Mouse (Mus musculus) CH12.LX (cell line): Measurements from ENCODE around the gene Fbxo5. TPM values are rescaled to one million over a fixed set of nuclear protein-coding genes. Genes with fewer than 3 reads are reported as not detected.

ENCODE experiments used
- DNase-seq: peaks from one replicate; pipeline ENCODE4 v3.0.0-alpha.2; 2013; ENCODE audit errors: extremely low read depth
- H3K27ac ChIP-seq: 2 replicates; pipeline ENCODE4 v1.5.1; 2012; ENCODE audit warnings: low read depth, mild to moderate bottlenecking, control low read depth, moderate library complexity; ENCODE audit not compliant: insufficient read depth
- H3K27me3 ChIP-seq: replicated peaks from 2 replicates; pipeline ENCODE3; 2012; ENCODE audit warnings: inconsistent platforms
- H3K36me3 ChIP-seq, 2 experiments: replicated peaks in 1 of 2; 2 replicates each; pipeline versions ENCODE3 to v1.6.1; 2012; ENCODE audit warnings: inconsistent platforms in 1 of 2, low read length in 1 of 2, mild to moderate bottlenecking in 1 of 2, mixed read lengths in 1 of 2, moderate library complexity in 1 of 2; ENCODE audit not compliant: control insufficient read depth in 1 of 2, insufficient read depth in 1 of 2
- H3K4me1 ChIP-seq, 2 experiments: 2 replicates each; pipeline ENCODE4 v1.6.1; 2012; ENCODE audit warnings: inconsistent platforms in 1 of 2, moderate library complexity in 1 of 2; ENCODE audit not compliant: insufficient read depth in 2 of 2, control insufficient read depth in 1 of 2
- H3K4me2 ChIP-seq: 2 replicates; pipeline ENCODE4 v1.6.1; 2012; ENCODE audit warnings: low read depth, mild to moderate bottlenecking, control low read depth; ENCODE audit not compliant: poor library complexity, insufficient read depth, severe bottlenecking
- H3K4me3 ChIP-seq, 3 experiments: fragments of 150-350 bp in 1 of 3; sonication (generic) in 1 of 3; replicated peaks in 1 of 3; 2 replicates each; pipeline versions ENCODE3 to v1.5.1; 2011 to 2012; ENCODE audit warnings: low read depth in 2 of 3, low read length in 2 of 3, mild to moderate bottlenecking in 2 of 3, moderate library complexity in 2 of 3, control low read depth in 1 of 3, improper control_type of control experiment in 1 of 3, inconsistent platforms in 1 of 3, mixed read lengths in 1 of 3; ENCODE audit not compliant: poor library complexity in 1 of 3
- H3K79me2 ChIP-seq: replicated peaks from 2 replicates; pipeline ENCODE4 v1.6.1; 2012; ENCODE audit warnings: mild to moderate bottlenecking, moderate library complexity; ENCODE audit not compliant: control insufficient read depth, poor library complexity, insufficient read depth, severe bottlenecking; ENCODE audit errors: extremely low read depth
- H3K9ac ChIP-seq: 2 replicates; pipeline ENCODE4 v1.6.1; 2012; ENCODE audit warnings: low read depth, mild to moderate bottlenecking, control low read depth, moderate library complexity; ENCODE audit not compliant: insufficient read depth
- H3K9me3 ChIP-seq: replicated peaks from 2 replicates; pipeline ENCODE3; 2012; ENCODE audit warnings: low read length, inconsistent platforms, mixed read lengths
- BHLHE40 ChIP-seq: IDR thresholded peaks from 2 replicates; pipeline ENCODE4 v1.6.1; 2011; ENCODE audit warnings: mild to moderate bottlenecking, low read depth, low read length, improper control_type of control experiment
- CHD2 ChIP-seq: IDR thresholded peaks from 2 replicates; pipeline ENCODE4 v1.6.1; 2011; ENCODE audit warnings: low read length, improper control_type of control experiment
- E2F4 ChIP-seq: IDR thresholded peaks from 2 replicates; pipeline ENCODE4 v1.6.1; 2011; ENCODE audit warnings: low read depth, low read length, improper control_type of control experiment; ENCODE audit not compliant: insufficient replicate concordance
- EP300 ChIP-seq: IDR thresholded peaks from 2 replicates; pipeline ENCODE4 v1.6.1; 2011; ENCODE audit warnings: low read length, improper control_type of control experiment
- IRF4 ChIP-seq: IDR thresholded peaks from 2 replicates; pipeline ENCODE4 v1.6.1; 2014; ENCODE audit warnings: low read depth, mild to moderate bottlenecking, inconsistent platforms, low read length, improper control_type of control experiment
- JUN ChIP-seq: IDR thresholded peaks from 2 replicates; pipeline ENCODE4 v1.6.1; 2011; ENCODE audit warnings: low read depth, mild to moderate bottlenecking, low read length, improper control_type of control experiment, moderate library complexity; ENCODE audit not compliant: insufficient read depth
- KAT2A ChIP-seq: IDR thresholded peaks from 2 replicates; pipeline ENCODE4 v1.6.1; 2012; ENCODE audit warnings: low read length, improper control_type of control experiment, inconsistent platforms; ENCODE audit not compliant: insufficient replicate concordance
- MAX ChIP-seq: IDR thresholded peaks from 2 replicates; pipeline ENCODE4 v1.6.1; 2011; ENCODE audit warnings: low read length, improper control_type of control experiment
- MXI1 ChIP-seq: IDR thresholded peaks from 2 replicates; pipeline ENCODE4 v1.6.1; 2011; ENCODE audit warnings: mild to moderate bottlenecking, low read depth, low read length, improper control_type of control experiment
- MYC ChIP-seq: IDR thresholded peaks from 2 replicates; pipeline ENCODE4 v1.6.1; 2011; ENCODE audit warnings: low read depth, mild to moderate bottlenecking, improper control_type of control experiment, low read length
- NELFE ChIP-seq: IDR thresholded peaks from 2 replicates; pipeline ENCODE4 v1.6.1; 2011; ENCODE audit warnings: low read depth, low read length, improper control_type of control experiment
- PAX5 ChIP-seq: IDR thresholded peaks from 2 replicates; pipeline ENCODE4 v1.6.1; 2012; ENCODE audit warnings: low read length, inconsistent platforms, mixed read lengths
- POLR2A ChIP-seq: IDR thresholded peaks from 2 replicates; pipeline ENCODE4 v1.6.1; 2011; ENCODE audit warnings: low read depth, mild to moderate bottlenecking, improper control_type of control experiment, low read length
- POLR2AphosphoS2 ChIP-seq: IDR thresholded peaks from 2 replicates; pipeline ENCODE4 v1.6.1; 2011; ENCODE audit warnings: low read depth, low read length, improper control_type of control experiment
- RAD21 ChIP-seq: IDR thresholded peaks from 2 replicates; pipeline ENCODE4 v1.6.1; 2011; ENCODE audit warnings: low read depth, mild to moderate bottlenecking, low read length, improper control_type of control experiment, moderate library complexity
- SIN3A ChIP-seq: IDR thresholded peaks from 2 replicates; pipeline ENCODE4 v1.6.1; 2012; ENCODE audit warnings: low read length, improper control_type of control experiment, inconsistent platforms
- dilution Hi-C: fragments of 300-500 bp; cut with MboI; formaldehyde crosslinking; loops from 2 replicates; pipeline ENCODE4 v1.14.3; 2020; ENCODE audit warnings: low sequenced_read_pairs; ENCODE audit not compliant: extremely low pct_unique_long_range_greater_than_20kb, extremely low pct_ligation_motif_present
- in situ Hi-C: fragments of 300-500 bp; cut with MboI; formaldehyde crosslinking; loops from 3 replicates; pipeline ENCODE4 v1.14.3; 2019; ENCODE audit warnings: low sequenced_read_pairs, low pct_ligation_motif_present, low pct_unique_long_range_greater_than_20kb, mixed read lengths
- polyA plus RNA-seq: library from polyadenylated mRNA; unstranded; fragments of >175 nt; gene quantifications from 2 replicates; pipeline ENCODE4 v1.2.1, GENCODE M21; 2012; ENCODE audit warnings: low read depth; ENCODE audit not compliant: insufficient read length
- total RNA-seq, 2 experiments: library from RNA; depleted of rRNA; stranded (reverse); fragments of 300-350 nt in 1 of 2; fragments of >200 nt in 1 of 2; gene quantifications; 2 replicates each; pipeline ENCODE4 v1.2.3; 2012 to 2014

Fbxo5 gene
- total and polyA plus RNA-seq, 3 experiments, result 34.8 to 68.2 (median 45.5) TPM

DNA sequence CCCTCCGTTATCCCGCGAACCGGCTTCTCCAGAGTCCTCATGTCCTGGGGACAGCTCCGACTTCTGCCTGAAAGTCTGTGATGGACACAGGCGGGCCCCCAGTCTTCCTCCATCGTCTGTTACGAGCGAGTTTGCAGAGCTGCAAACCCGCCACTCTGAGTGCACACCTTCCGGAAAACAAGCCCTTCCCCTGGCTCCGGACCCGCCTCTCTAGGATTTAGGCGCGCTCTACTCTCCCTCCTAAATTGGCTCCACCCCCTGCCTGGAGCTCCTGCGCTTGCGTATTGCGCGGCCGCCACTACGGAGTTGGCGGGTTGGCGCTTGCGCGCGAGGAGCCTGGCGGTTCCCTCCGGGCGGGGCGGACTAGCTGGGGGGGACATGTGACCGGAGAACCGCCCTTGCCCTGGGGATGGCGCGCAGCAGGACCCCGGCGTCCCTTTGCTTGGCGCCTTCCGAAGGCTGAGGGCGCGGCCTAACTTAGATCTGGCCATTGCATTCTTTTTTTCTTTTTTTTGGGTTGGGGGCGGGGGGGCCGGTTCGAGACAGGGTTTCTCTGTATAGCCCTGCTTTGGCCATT, 419 bp upstream of the Fbxo5 start (continued):
- TF ChIP-seq SIN3A (peak; percentile 32), RAD21 (no peak), E2F4 (peak; percentile 89; the same call in 1 of the 2 replicates), MYC (0 out of 2 replicates have a peak, but pooled peaks have one; percentile 12), BHLHE40 (peak; percentile 26; the same call in 1 of the 2 replicates)

DNA sequence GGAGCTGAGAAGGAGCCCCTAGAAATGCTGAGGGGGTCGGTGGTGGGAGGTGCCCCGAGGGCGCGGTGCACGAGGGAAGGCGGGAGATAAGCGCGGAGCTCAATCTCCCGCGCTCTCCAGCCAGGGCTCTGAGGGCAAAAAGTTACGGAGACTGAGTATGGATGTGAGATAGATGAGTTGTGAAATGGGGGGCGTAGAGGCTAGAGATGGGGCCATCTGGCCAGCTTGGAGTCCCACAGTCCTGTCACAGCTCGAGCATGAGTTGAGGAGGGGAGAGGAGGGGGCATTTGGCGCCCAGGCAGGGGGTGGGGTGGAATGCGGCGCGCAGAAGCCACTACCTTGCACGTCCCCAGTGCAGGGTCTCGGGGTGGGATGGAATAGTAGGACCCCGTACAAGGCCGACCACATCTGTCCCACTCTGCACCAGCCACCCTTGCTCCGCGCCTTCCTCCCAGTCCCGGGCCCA, 676 bp downstream of the Fbxo5 start:
- peaks cover 3 to 37% of the 10 kb centered on the region in 2 experiments for H3K4me1 ChIP-seq
- H3K9ac ChIP-seq, result peak overlapping the region; percentile 68
- H3K4me2 ChIP-seq, result peak overlapping the region; percentile 75
- H3K9me3 ChIP-seq, result no peaks in the 10 kb centered on the region
- H3K27me3 ChIP-seq, result no peaks in the 10 kb centered on the region
- peaks cover 25 to 32% of the 10 kb centered on the region in 2 experiments for H3K36me3 ChIP-seq
- TF ChIP-seq E2F4 (peak; percentile 60; the same call in 1 of the 2 replicates), MXI1 (peak; percentile 52), KAT2A (0 out of 2 replicates have a peak, but pooled peaks have one; percentile 26), PAX5 (no peak), JUN (no peak), IRF4 (0 out of 2 replicates have a peak, but pooled peaks have one; percentile 7), POLR2A (no peak)
- TF ChIP-seq, all 38 proteins: peak for 4
- dilution Hi-C loops, result no loop called here
- Histone ChIP-seq H3K4me3 (peak overlapping the region; percentile 66 to 82 (median 76)), H3K27ac (peak overlapping the region; percentile 60; the same call in 1 of the 2 replicates), H3K79me2 (peaks cover 45% of the 10 kb centered on the region)
- peak; percentile 32 for DNase-seq
- in situ Hi-C loops, result loop anchor here (25.0 kb wide), 1 partner anchor 1258 kb away; the partner anchor contains the start of gene Ipcef1

DNA sequence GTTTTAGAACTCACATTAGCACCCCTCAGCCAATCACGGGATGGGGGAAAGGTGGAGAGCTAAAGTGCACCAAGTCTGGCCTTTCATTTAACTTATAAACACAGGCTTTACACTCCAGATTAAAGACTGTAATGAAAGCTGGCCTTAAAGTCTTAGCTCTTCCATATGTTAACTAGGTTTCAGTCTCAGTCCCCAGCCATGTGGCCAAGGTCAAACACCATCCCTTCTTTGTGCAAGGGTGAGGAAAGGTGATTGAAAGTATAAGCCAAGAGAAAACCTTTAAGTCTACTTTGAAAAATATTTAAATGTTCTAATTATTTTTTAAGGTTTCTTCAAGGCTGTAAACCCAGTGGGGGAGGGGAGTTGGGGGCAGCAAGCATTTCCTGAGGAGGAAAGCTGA, 1.7 kb downstream of the Fbxo5 start:
- Histone ChIP-seq H3K36me3 (peaks cover 29 to 35% of the 10 kb centered on the region in 2 experiments), H3K27ac (no peak overlapping the region), H3K4me3 (peak overlapping the region; percentile 66 to 76 (median 68)), H3K4me1 (peaks cover 3 to 37% of the 10 kb centered on the region in 2 experiments), H3K9me3 (no peaks in the 10 kb centered on the region), H3K27me3 (no peaks in the 10 kb centered on the region)
- dilution Hi-C loops, result no loop called here
- peak; percentile 30 for DNase-seq
- TF ChIP-seq MYC (peak; percentile 90), MAX (peak; percentile 57), NELFE (no peak), CHD2 (peak; percentile 59; the same call in 1 of the 2 replicates), POLR2AphosphoS2 (no peak), MXI1 (peak; percentile 52; the same call in 1 of the 2 replicates), EP300 (peak; percentile 14; the same call in 1 of the 2 replicates)
- TF ChIP-seq, all 38 proteins: peak for 5
- H3K9ac ChIP-seq, result peak overlapping the region; percentile 68
- H3K79me2 ChIP-seq, result peaks cover 45% of the 10 kb centered on the region
- H3K4me2 ChIP-seq, result peak overlapping the region; percentile 47; the same call in 1 of the 2 replicates
- in situ Hi-C loops, result loop anchor here (25.0 kb wide), 1 partner anchor 1259 kb away; the partner anchor contains the start of gene Ipcef1
